Mouse (Mus musculus): ENCODE measurements around the gene Rxfp4.

Gene Rxfp4

DNA sequence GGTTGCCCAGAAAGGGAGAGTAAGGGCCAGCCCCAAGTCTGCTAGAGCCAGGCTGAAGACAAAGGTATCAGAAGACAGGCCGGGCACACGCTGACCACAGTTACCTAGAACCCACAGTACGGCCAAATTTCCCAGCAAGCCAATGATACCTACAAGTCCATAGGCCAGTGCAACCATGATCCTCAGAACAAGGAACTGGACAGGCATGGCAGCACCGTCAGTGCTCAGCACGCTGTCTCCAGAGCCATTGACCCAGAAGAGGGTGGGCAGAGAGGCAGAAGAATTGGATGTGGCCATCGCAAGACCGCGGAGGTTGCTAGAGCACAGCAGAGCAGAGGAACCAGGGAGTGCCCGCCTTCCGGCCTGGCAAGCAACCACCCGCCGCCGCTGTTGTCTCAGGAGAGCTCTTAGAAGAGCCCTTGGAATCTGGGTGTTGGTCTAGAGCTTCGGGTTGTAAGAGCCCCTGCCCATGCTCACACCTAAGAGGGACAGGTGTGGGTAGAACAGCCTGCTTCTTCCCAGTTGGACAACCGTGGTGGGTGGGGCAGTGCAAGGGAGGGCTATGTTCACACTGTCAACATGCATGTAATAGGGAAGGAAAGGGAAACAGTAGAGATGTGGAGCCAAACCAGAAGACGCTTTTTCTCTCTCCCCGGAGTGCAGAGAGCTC lies at the start of gene Rxfp4:
Gene Rxfp4 (minus strand): TSS at position 297 of the 670 bp plus-strand sequence.
- DNase-seq (ENCODE audit: low read depth, low spot score), result no peak

DNA sequence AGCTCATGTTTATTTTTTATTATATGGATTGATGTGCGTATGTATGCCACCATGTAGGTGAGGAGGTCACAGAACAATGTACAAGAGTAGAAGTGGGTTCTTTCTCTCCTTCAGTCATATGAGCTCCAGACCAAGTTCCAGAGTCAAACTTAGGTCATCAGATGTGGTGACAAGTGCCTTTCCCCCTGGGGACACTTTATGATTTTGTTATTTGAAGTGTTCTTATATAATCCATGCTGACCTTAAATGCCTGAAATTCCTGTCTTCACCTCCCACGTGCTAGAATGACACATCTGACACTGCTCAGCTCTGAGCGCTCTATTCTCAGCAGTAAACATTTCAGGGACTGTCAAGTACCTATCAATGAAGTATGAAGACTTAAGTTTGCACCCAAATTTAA lies 48.3 kb upstream of the Rxfp4 start:
- DNase-seq (ENCODE audit: low read depth, low spot score), result no peak

DNA sequence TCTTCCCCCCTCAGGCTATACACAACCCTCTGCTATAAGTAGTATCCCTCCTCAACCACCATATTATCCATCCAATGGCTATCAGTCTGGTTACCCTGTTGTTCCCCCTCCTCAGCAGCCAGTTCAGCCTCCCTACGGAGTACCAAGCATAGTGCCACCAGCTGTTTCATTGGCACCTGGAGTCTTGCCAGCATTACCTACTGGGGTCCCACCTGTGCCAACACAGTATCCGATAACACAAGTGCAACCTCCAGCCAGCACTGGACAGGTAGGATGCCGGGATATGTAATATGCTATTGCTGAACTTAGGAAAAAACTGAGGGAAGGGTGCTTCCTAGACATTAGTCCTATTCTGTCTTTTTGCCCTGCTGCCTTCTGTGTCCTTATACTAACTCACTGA lies 47.3 kb upstream of the Rxfp4 start:
- no peak for DNase-seq (ENCODE audit: low read depth, low spot score)

DNA sequence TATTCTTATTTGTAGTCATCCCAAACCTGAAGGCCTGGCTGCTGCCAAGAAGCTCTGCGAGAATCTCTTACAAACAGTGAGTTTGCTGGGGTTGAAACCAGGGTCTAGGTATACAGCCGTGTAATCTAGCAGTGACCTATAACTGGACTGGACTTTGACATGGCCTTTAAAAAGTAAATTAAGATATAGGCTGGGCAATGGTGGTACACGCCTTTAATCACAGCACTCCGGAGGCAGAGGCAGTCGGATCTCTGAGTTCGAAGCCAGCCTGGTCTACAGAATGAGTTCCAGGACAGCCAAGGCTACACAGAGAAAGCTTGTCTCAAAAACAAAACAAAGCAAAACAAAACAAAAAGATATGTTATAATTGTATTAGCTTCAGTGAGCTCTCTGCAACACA lies 45.9 kb upstream of the Rxfp4 start:
- DNase-seq (ENCODE audit: low read depth, low spot score), result no peak

GRCm38 (mm10) chr3:88698051-88698450 lies 45.1 kb upstream of the Rxfp4 start:
- DNase-seq (ENCODE audit: low read depth, low spot score), result no peak

GRCm38 (mm10) chr3:88695545-88695944 lies 42.6 kb upstream of the Rxfp4 start:
- DNase-seq (ENCODE audit: low read depth, low spot score), result no peak

GRCm38 (mm10) chr3:88689079-88689478 lies 36.1 kb upstream of the Rxfp4 start:
- no peak for DNase-seq (ENCODE audit: low read depth, low spot score)

DNA sequence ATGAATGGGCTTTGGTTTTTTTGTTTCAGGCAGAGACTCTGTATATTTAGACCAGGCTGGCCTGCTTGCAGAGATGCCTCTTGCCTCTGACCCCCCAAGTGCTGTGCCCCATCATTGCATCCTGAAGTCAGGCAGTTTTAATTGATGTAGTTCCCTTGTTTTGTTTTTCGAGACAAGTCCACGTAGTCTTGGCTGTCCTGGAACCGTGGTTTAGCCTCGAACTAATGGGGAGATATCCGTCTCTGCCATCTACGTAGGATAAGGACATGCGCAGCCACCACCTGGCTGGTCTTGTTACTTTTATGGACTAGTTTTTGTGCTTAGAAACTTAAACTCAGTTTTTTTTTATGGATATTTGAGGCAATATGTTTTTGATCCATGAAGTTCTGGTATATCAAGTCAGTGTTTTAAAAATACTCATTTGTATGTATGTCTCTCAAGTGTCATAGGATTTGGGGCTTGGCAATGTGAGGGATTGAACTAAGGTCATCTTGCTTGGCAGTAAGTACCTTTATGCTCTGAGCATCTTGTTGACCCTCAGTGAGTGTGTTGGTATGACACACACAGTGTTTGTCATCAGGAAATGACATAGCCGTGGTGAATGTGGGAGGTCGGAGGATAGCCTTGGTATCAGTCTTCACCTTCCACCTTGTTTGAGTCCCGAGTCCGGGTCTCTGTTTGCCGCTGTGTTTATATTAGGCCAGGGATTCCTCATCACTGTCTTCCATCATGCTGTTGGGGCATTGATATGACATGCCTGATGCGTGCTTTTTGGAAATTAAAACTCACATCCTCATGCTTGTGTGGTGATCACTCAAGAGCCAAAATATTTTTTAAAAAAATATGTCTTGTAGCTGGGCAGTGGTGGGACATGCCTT lies 34.0 kb upstream of the Rxfp4 start:
- no peak for DNase-seq (ENCODE audit: low read depth, low spot score)

- peak; percentile 47 for DNase-seq (ENCODE audit: low read depth, low spot score)
Measured at GRCm38 (mm10) chr3:88685958-88686451, 33.1 kb upstream of the Rxfp4 start.

DNA sequence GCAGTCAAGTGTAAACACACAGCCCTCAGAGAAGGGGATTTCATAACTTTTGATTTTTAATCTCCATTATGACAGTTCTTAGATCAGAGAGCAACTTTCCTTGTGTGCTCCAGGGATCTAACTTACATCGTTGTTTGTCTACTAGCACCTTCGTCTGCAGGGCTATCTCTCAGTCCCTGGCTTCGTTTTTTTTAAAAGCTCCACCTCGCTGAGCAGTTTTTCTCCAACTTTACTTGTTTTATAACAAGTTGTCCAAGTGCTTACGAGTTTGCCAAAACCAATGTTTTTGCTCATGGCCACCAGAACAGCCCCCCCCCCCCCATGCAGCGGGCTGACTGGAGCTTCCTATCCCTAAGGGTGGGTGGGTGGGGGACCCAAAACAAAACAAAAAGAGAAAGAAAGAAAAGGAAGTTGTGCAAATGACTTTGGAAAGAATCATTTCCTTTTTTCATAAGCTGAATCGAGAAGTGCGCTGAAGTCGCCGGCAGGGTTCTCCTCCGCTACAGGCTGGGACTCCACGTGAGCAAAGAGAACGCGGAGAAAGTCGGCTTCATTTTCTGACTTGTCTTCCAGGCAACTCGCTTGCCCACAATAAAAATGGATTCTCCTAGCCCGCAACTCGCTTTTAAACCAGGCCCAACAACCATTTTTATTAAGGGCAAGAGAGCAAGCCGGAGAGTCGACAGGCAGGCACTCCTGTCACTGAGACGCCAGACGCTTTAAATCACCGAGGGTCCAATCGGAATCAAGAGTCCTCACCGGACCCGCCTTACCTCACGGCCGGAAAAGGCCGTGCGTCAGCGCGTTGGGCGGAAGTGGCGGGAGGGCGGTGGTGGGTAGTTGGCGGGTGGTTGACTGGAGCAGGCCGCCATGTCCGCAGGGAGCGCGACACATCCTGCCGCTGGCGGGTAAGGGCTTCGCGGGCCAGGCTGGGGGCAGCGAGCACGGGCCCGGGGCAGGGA lies 32.3 kb upstream of the Rxfp4 start, which contains the start of gene Khdc4:
Gene Khdc4 (plus strand): TSS at position 824 of the 962 bp plus-strand sequence.
- peak; percentile 94 for DNase-seq (ENCODE audit: low read depth, low spot score)

DNA sequence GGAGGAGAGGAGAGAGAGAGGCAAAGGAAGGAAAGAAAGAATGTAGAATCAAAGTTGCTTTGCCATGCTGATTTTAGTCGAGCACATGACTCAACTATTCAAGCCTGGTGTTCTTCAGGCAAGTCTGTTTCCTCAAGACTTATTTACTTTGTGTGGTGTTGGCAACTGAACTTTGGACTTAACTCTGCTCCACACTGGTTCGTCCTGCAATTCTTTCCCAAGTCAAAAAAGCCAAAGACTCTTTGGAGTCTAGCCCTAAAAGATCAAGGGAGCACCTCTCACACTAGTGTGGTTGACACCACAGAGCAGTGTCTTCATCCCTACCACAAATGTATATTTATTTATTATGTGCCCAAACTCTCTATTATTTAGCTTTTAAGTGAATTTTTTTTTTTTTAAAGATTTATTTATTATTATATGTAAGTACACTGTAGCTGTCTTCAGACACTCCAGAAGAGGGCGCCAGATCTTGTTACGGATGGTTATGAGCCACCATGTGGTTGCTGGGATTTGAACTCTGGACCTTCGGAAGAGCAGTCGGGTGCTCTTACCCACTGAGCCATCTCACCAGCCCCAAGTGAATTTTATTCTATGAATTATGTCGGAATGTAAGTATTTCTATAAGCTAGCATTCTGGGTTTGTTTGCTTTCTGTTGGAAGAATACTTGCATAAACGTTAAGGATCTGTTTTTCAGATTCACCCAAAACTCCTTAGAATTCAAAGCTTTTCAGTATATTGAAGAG lies 31.5 kb upstream of the Rxfp4 start:
- DNase-seq (ENCODE audit: low read depth, low spot score), result no peak

DNA sequence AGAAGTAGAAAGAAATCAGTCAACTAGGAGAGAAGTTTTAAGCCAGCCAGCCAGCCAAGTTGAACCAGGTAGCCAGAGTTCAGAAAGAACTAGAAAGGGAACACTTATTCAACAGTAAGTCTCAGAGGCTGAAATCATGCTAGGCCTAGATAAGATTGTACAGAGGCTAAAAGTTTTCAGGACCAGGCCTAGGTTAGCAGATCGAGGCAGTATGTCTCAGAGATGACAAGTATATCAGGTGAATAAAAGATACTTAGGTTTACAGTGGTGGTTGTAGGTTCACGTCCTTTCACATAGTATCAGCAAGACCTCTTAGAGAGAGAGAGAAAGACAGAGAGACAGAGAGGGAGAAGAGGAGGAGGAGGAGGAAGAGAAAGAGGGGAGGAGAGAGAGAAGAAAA lies 30.9 kb upstream of the Rxfp4 start:
- no peak for DNase-seq (ENCODE audit: low read depth, low spot score)

GRCm38 (mm10) chr3:88677399-88677798 lies 24.5 kb upstream of the Rxfp4 start:
- peak; percentile 39 for DNase-seq (ENCODE audit: low read depth, low spot score)

DNA sequence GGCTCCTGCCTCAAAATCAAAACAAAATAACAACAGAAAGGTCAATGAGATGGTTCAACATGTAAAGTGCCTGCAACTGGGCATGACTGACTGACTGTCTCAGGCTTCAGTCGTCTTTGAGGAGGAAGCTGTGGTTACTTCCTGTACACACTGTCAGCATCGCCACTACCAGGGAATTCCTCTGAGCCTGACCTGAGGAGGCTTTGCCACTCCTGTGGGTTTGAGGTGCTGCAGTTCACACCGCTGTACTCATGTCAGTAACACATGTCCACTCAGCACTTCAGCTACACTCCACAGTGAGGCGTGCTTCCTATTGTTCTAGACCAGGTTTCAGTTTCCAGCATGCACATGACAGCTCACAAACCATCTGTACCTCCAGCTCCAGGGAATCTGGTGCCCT lies 11.2 kb upstream of the Rxfp4 start:
- no peak for DNase-seq (ENCODE audit: low read depth, low spot score)

DNA sequence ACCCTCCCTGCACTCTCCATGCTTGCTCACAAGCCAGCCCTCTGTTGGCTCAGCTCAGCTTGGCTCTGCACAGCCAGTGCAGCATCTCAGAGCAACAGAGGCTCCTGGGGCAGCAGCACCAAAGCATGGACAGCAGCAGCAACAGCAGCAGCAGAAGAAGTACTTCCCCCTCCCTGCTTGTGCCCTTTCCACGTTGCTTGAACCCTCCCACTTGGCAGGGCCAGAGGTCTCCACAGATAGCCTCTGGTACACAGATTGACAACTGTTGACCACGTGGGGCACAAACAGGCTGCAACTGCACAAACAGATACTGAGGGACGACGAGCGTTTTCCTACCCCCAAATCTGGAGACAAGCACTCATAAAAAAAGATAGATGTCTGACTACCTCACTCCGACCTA lies 6.9 kb upstream of the Rxfp4 start:
- DNase-seq (ENCODE audit: low read depth, low spot score), result no peak

- no peak for DNase-seq (ENCODE audit: low read depth, low spot score)
Measured at GRCm38 (mm10) chr3:88658441-88659127, 5.6 kb upstream of the Rxfp4 start.

DNA sequence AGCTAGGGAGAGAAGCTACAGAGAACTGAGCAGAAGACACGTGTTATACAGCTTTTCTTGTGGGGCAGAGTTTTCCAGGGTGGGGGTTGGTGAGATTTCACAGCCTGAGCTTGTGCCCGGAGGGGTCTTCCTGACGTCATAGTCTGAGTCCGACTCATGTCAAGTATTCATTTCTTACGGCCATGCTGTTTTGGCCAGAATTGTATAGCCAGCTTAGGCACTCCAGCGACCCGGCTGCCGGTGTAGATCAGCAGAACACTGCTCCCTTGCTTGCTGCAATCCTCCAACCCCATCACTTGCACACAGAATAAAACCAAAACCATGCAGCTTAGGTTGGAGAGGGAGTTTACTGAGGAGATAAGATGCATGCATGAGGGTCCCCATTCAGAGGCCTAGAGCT lies 2.7 kb upstream of the Rxfp4 start:
- DNase-seq (ENCODE audit: low read depth, low spot score), result no peak

DNA sequence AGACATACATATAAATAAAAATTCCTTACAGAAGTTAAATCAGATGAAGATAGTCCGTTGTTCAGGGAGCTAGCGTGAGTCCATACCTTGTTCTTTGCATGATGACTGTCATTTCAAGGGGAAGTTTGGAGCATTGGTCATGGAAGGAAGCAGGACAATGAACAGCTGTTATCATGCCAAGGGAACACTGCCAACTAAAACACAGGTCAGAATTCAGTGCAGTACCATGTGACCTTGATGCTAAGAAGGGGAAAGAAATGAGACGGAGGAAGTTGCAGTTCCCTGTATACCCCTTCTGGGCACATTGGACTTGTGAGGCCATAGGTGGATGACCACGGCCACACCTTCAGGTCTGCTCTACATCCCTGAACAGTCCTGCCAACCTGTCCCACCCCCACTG lies 1.7 kb upstream of the Rxfp4 start:
- no peak for DNase-seq (ENCODE audit: low read depth, low spot score)

- no peak for DNase-seq (ENCODE audit: low read depth, low spot score)
Measured at GRCm38 (mm10) chr3:88653516-88654370, 801 bp upstream of the Rxfp4 start.
